Mouse (Mus musculus): Measurements from ENCODE around the gene Mpst. TPM values are rescaled to one million over a fixed set of nuclear protein-coding genes. Genes with fewer than 3 reads are reported as not detected.
A peak's percentile ranks its signal among the peaks of the same experiment; 100 is the strongest.

Gene Mpst
- total and polyA plus RNA-seq, 3 experiments, result 38.6 to 86.7 TPM; not detected in 1

DNA sequence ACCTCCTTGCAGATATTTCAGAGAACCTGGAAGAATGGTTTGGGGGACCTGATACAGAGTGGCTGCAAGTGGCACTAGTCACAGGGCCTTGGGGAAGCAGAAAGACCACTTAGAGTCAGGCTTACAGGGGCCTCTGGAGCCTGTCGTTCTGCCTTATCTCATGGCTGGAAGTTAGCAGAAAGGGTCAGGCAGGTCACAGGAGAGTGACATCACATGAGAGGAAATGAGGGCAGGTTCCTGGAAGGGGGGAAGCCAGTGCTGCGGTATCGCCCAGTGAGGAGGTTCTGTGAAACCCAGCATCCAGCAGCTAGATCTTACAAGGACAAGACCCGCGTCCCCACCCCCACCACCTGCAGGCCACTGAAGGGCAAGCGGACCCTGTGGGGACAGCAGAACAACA lies 42.9 kb downstream of the Mpst start:
- Histone ChIP-seq H3K27ac (ENCODE audit: control insufficient read depth, low read depth, low read length) (no peak overlapping the region), H3K36me3 (ENCODE audit: control insufficient read depth in 1 of 2, insufficient read depth in 2 of 2, low read length in 2 of 2) (peaks cover 0 to 6% of the 10 kb centered on the region in 2 experiments; a peak in 2 of 4 replicates), H3K4me3 (ENCODE audit: control insufficient read depth in 1 of 2, insufficient read depth in 1 of 2, low read depth in 2 of 2, low read length in 2 of 2) (no peak overlapping the region), H3K4me1 (ENCODE audit: control insufficient read depth in 1 of 2, insufficient read depth in 2 of 2, low read length in 2 of 2) (peaks cover 3 to 17% of the 10 kb centered on the region in 2 experiments; a peak in 2 of 4 replicates), H3K9me3 (replicated peaks; ENCODE audit: insufficient read depth, low read length) (no peaks in the 10 kb centered on the region), H3K79me2 (ENCODE audit: control insufficient read depth, insufficient read depth, low read length, poor library complexity) (no peaks in the 10 kb centered on the region; the same call in 1 of the 2 replicates), H3K27me3 (ENCODE audit: control insufficient read depth in 1 of 2, insufficient read depth in 2 of 2, low read length in 2 of 2) (no peaks in the 10 kb centered on the region), H3K9ac (ENCODE audit: control insufficient read depth, low read depth, low read length, poor library complexity, severe bottlenecking) (no peak overlapping the region)
- TF ChIP-seq POLR2A (IDR thresholded peaks at IDR 0.05; ENCODE audit: control insufficient read depth in 1 of 2, insufficient read depth in 1 of 2, low read depth in 1 of 2, low read length in 2 of 2, poor library complexity in 1 of 2), result no peak
- TF ChIP-seq MEF2A (IDR thresholded peaks at IDR 0.05; ENCODE audit: extremely low read depth, insufficient replicate concordance, low read depth, low read length, poor library complexity, severe bottlenecking), result no peak
- no peak for TF ChIP-seq BHLHE40 (IDR thresholded peaks at IDR 0.05; ENCODE audit: borderline replicate concordance, low read depth, low read length)
- no peak for TF ChIP-seq MAFK (IDR thresholded peaks at IDR 0.05; ENCODE audit: borderline replicate concordance, low read depth, low read length)
- no peak for TF ChIP-seq POLR2AphosphoS2 (IDR thresholded peaks at IDR 0.05; ENCODE audit: low read length)
- TF ChIP-seq SIN3A (IDR thresholded peaks at IDR 0.05; ENCODE audit: low read length), result no peak
- no peak for TF ChIP-seq E2F4 (IDR thresholded peaks at IDR 0.05; ENCODE audit: borderline replicate concordance, low read depth, low read length)
- no peak for TF ChIP-seq UBTF (IDR thresholded peaks at IDR 0.05; ENCODE audit: borderline replicate concordance, insufficient read depth, low read depth, low read length)
- no peak for TF ChIP-seq RAD21 (IDR thresholded peaks at IDR 0.05; ENCODE audit: low read depth, low read length)
- TF ChIP-seq CHD1 (IDR thresholded peaks at IDR 0.05; ENCODE audit: low read depth, low read length), result no peak
- no peak for TF ChIP-seq TBP (IDR thresholded peaks at IDR 0.05; ENCODE audit: low read depth, low read length)
- DNase-seq (ENCODE audit: low read depth, low spot score), result no peak

DNA sequence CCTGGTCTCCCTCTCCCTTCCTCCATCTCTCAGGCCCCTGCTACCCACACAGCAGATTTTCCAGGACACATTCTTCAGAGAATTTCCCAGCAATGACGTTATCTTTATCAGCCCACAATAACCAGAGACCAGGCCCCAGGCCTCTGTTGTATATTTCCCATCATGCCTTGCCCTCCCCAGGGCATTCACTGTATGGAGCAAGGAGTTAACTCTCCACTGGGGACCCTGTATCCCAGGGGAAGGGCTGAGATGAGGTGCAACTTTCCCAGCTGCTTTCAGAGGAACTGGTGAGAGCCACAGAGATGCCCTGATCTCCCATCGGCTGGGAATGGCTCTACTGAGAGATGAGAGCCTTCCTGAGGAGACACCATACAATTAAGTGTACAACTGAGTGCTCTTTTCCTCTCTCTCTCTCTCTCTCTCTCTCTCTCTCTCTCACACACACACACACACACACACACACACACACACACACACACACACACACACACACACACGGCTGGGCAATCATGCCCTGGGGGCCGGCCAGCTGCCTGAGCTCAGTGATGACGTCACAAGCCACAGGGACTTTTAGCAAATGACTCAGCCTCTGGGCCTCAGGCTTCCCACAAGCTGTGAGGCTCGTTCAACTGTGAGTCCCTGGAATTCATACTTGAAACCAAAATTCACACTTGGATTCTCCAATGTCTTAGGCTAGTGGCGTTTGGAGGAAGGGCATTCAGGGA lies 43.6 kb downstream of the Mpst start:
- H3K36me3 ChIP-seq (ENCODE audit: control insufficient read depth in 1 of 2, insufficient read depth in 2 of 2, low read length in 2 of 2), result peaks cover 0 to 6% of the 10 kb centered on the region in 2 experiments; a peak in 2 of 4 replicates
- peak; percentile 80 for DNase-seq (ENCODE audit: low read depth, low spot score)
- peaks cover 3 to 19% of the 10 kb centered on the region in 2 experiments; a peak in 2 of 4 replicates for H3K4me1 ChIP-seq (ENCODE audit: control insufficient read depth in 1 of 2, insufficient read depth in 2 of 2, low read length in 2 of 2)
- no peaks in the 10 kb centered on the region for H3K9me3 ChIP-seq (replicated peaks; ENCODE audit: insufficient read depth, low read length)
- H3K79me2 ChIP-seq (ENCODE audit: control insufficient read depth, insufficient read depth, low read length, poor library complexity), result no peaks in the 10 kb centered on the region; the same call in 1 of the 2 replicates
- H3K4me3 ChIP-seq (ENCODE audit: control insufficient read depth in 1 of 2, insufficient read depth in 1 of 2, low read depth in 2 of 2, low read length in 2 of 2), result no peak overlapping the region
- no peak for TF ChIP-seq POLR2AphosphoS5 (IDR thresholded peaks at IDR 0.05; ENCODE audit: borderline replicate concordance, low read depth, low read length)
- no peak for TF ChIP-seq RAD21 (IDR thresholded peaks at IDR 0.05; ENCODE audit: low read depth, low read length)
- 0 out of 2 replicates have a peak, but pooled peaks have one; percentile 38 for TF ChIP-seq JUND (IDR thresholded peaks at IDR 0.05; ENCODE audit: low read depth, low read length)
- TF ChIP-seq MYC (IDR thresholded peaks at IDR 0.05; ENCODE audit: low read depth, low read length), result no peak
- no peak for TF ChIP-seq USF1 (IDR thresholded peaks at IDR 0.05; ENCODE audit: low read depth, low read length)
- peak; percentile 45; the same call in 1 of the 2 replicates for TF ChIP-seq MAX (IDR thresholded peaks at IDR 0.05; ENCODE audit: low read length)
- TF ChIP-seq MAZ (IDR thresholded peaks at IDR 0.05; ENCODE audit: low read depth, low read length), result no peak
- no peak for TF ChIP-seq ZNF384 (IDR thresholded peaks at IDR 0.05; ENCODE audit: low read depth, low read length)
- TF ChIP-seq ZMIZ1 (IDR thresholded peaks at IDR 0.05; ENCODE audit: low read depth, low read length), result no peak
- TF ChIP-seq ETS1 (IDR thresholded peaks at IDR 0.05; ENCODE audit: low read depth, low read length), result peak; percentile 62
- TF ChIP-seq POLR2A (IDR thresholded peaks at IDR 0.05; ENCODE audit: control insufficient read depth in 1 of 2, insufficient read depth in 1 of 2, low read depth in 1 of 2, low read length in 2 of 2, poor library complexity in 1 of 2), result no peak
- TF ChIP-seq USF2 (IDR thresholded peaks at IDR 0.05; ENCODE audit: borderline replicate concordance in 1 of 2, insufficient read depth in 1 of 2, low read depth in 1 of 2, low read length in 2 of 2), result no peak
- no peak for TF ChIP-seq NRF1 (IDR thresholded peaks at IDR 0.05; ENCODE audit: insufficient read depth, low read depth, low read length, poor library complexity, severe bottlenecking)
- 0 out of 2 replicates have a peak, but pooled peaks have one; percentile 17 for TF ChIP-seq NELFE (IDR thresholded peaks at IDR 0.05; ENCODE audit: low read depth, low read length)
- H3K27ac ChIP-seq (ENCODE audit: control insufficient read depth, low read depth, low read length), result peak overlapping the region; percentile 59
- H3K9ac ChIP-seq (ENCODE audit: control insufficient read depth, low read depth, low read length, poor library complexity, severe bottlenecking), result peak overlapping the region; percentile 29; the same call in 1 of the 2 replicates
- H3K27me3 ChIP-seq (ENCODE audit: control insufficient read depth in 1 of 2, insufficient read depth in 2 of 2, low read length in 2 of 2), result no peaks in the 10 kb centered on the region
